ENCODE assay signal across 7 mouse cellular contexts in genomic region chr10:128058601-128059151, GRCm38 (mm10). TPM values are rescaled to one million over a fixed set of nuclear protein-coding genes. Genes with fewer than 3 reads are reported as not detected.
DNase-seq lines count a peak whose midpoint lies in the region; ATAC-seq lines count a peak whose summit lies in the region.

Gene Ptges3 (plus strand): TSS chr10:128058954.

- H3K36me3 ChIP-seq in intestine, embryonic 16.5 days (ENCODE audit: control insufficient read depth, insufficient read depth, low read length), result no peaks in the 10 kb centered on the region
- peaks cover 2% of the 10 kb centered on the region for H3K36me3 ChIP-seq in midbrain, embryonic 11.5 days (ENCODE audit: control insufficient read depth, insufficient read depth, low read length)

- intact Hi-C loops in left cerebral cortex, postnatal 36 days (cut with DNase I), result no loop called here

- peak within 1 kb of the TSS; percentile 96 for H3K9ac ChIP-seq in intestine, embryonic 16.5 days (ENCODE audit: low read depth, low read length)
- H3K9ac ChIP-seq in midbrain, embryonic 11.5 days (ENCODE audit: low read length), result peak within 1 kb of the TSS; percentile 96

- H3K27me3 ChIP-seq in intestine, embryonic 16.5 days (replicated peaks; ENCODE audit: control insufficient read depth, insufficient read depth, low read length), result no peaks in the 10 kb centered on the region
- H3K27me3 ChIP-seq in midbrain, embryonic 11.5 days (ENCODE audit: control insufficient read depth, insufficient read depth, low read length), result no peaks in the 10 kb centered on the region

- H3K9me3 ChIP-seq in intestine, embryonic 16.5 days (ENCODE audit: control insufficient read depth, low read length), result no peaks in the 10 kb centered on the region
- no peaks in the 10 kb centered on the region for H3K9me3 ChIP-seq in midbrain, embryonic 11.5 days (ENCODE audit: control insufficient read depth, low read length)

- peak within 1 kb of the TSS; percentile 98 for H3K27ac ChIP-seq in intestine, embryonic 16.5 days (ENCODE audit: low read length)
- H3K27ac ChIP-seq in midbrain, embryonic 11.5 days (ENCODE audit: low read depth, low read length), result peak within 1 kb of the TSS; percentile 91

- WGBS in intestine, embryonic 16.5 days, result 0% methylated on average over 63 of the region's 72 CpGs
- WGBS in midbrain, embryonic 11.5 days, result under 1% methylated on average over 66 of the region's 72 CpGs

- H3K4me3 ChIP-seq in intestine, embryonic 16.5 days (ENCODE audit: low read length), result peak within 1 kb of the TSS; percentile 98
- H3K4me3 ChIP-seq in midbrain, embryonic 11.5 days (ENCODE audit: low read depth, low read length), result peak within 1 kb of the TSS; percentile 92

- H3K4me1 ChIP-seq in intestine, embryonic 16.5 days (ENCODE audit: control insufficient read depth, insufficient read depth, low read length), result peaks cover 19% of the 10 kb centered on the region
- H3K4me1 ChIP-seq in midbrain, embryonic 11.5 days (ENCODE audit: control insufficient read depth, insufficient read depth, low read length), result peaks cover 17% of the 10 kb centered on the region

- peak; percentile 92 for ATAC-seq in intestine, embryonic 16.5 days
- peak; percentile 92 for ATAC-seq in midbrain, embryonic 11.5 days (ENCODE audit: low FRiP score)

- H3K4me2 ChIP-seq in intestine, embryonic 16.5 days (ENCODE audit: low read depth, low read length), result peak within 1 kb of the TSS; percentile 88
- H3K4me2 ChIP-seq in midbrain, embryonic 11.5 days, result peak within 1 kb of the TSS; percentile 81

- peak; percentile 98 for DNase-seq in adrenal gland, adult 2 months
- peak; percentile 94 for DNase-seq in embryo, embryonic 11.5 days (ENCODE audit: low read depth, low spot score)
- DNase-seq in gastrocnemius, postnatal 4 days (ENCODE audit: low spot score in 2 of 2), result peak; percentile 99
- peak; percentile 96 to 98 for DNase-seq in left cerebral cortex, postnatal 36 days (ENCODE audit: low spot score in 2 of 2)
- DNase-seq in midbrain, embryonic 11.5 days (ENCODE audit: low spot score, missing footprints), result peak; percentile 100
- DNase-seq in skeletal muscle tissue, adult 2 months (ENCODE audit: low read depth, low spot score), result peak; percentile 93

RNA-seq across cellular contexts. Expression of gene Ptges3, which starts in this region (rescaled TPM):
- total RNA-seq in adrenal gland, adult 2 months (2021), result 100 to 1,000 TPM; 179 to 195 TPM
- polyA plus RNA-seq in adrenal gland, adult 2 months (2012; rRNA removed), result 124 and 151 TPM in 2 replicates
- total RNA-seq in gastrocnemius, postnatal 4 days (2021), result 100 to 1,000 TPM; 108 to 110 TPM
- 371 and 401 TPM in 2 replicates for polyA plus RNA-seq in intestine, embryonic 16.5 days (2015; fragmentation: Nextera tagmentation; extraction: Ambion mirVana)
- total RNA-seq in left cerebral cortex, postnatal 36 days (2021), result 100 to 1,000 TPM; 120 to 131 TPM
- 686 and 692 TPM in 2 replicates for polyA plus RNA-seq in midbrain, embryonic 11.5 days (2014; fragmentation: Nextera tagmentation; extraction: Ambion mirVana)

Comparison
In these comparisons a context has a peak if more than half of its experiments do, and no peak if none do; other contexts are left out.
1. Peak in every context shown above with its lines: DNase-seq, ATAC-seq, H3K4me3 ChIP-seq and H3K27ac ChIP-seq.